Mouse (Mus musculus): ENCODE results near the gene Spag7. TPM values are rescaled to one million over a fixed set of nuclear protein-coding genes. Genes with fewer than 3 reads are reported as not detected.

Spag7 gene
- polyA plus RNA-seq, 1 experiment, result 36.6 TPM

DNA sequence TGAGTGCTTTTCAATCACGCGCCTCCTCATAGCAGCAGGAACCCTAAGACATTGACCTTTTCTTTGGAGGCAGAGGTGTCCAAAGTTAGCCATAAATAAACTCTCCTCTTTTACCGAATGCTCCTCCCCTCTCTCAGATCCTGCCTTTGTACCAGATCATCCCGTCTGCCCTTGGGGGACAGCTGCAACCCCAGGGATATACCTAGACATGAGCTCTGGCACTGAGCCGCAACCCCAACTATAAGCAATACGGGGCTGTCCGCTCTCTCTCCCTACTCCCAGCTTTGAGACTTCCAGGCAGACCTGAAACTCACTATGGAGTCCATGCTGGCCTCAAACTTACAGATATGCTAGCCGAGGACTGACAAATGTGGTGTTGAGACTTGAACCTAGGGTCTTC lies 2.5 kb downstream of the Spag7 start:
- Histone ChIP-seq H3K27me3 (ENCODE audit: control insufficient read depth, insufficient read depth, low read length) (no peaks in the 10 kb centered on the region), H3K4me3 (ENCODE audit: low read depth, low read length) (no peak overlapping the region), H3K27ac (ENCODE audit: insufficient read depth, low read depth, low read length) (no peak overlapping the region), H3K36me3 (ENCODE audit: control insufficient read depth, insufficient read depth, low read length) (peaks cover 40% of the 10 kb centered on the region), H3K4me1 (ENCODE audit: control insufficient read depth, insufficient read depth, insufficient read length, low read length) (peaks cover 4% of the 10 kb centered on the region; the same call in 1 of the 2 replicates)
- 96% methylated on average over 8 of the region's 8 CpGs for WGBS
- TF ChIP-seq CTCF (IDR thresholded peaks at IDR 0.05; ENCODE audit: extremely low read depth, insufficient read length, insufficient replicate concordance, low read depth, low read length), result no peak
- TF ChIP-seq POLR2A (IDR thresholded peaks at IDR 0.05; ENCODE audit: low read depth, low read length), result no peak

DNA sequence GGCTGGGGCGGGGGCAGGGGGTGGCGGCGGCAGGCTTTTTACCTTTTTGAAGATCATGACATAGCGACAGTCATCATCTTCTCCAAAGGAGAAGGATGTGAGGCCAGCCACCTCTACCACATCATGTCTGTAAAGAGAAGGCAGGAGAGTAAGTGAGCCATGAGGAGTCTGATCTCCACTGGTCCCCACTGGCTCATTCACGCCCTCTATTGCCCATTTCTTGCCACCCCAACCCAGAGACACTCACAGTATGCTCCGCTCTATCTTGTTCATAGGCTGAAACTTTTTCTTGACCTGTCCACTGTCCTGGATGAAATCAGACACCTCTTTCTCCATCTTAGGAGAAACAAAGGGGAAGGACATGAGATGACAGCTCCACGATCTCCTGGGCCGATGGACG lies 4.5 kb downstream of the Spag7 start:
- H3K27ac ChIP-seq (ENCODE audit: insufficient read depth, low read depth, low read length), result no peak overlapping the region
- TF ChIP-seq POLR2A (IDR thresholded peaks at IDR 0.05; ENCODE audit: low read depth, low read length), result no peak
- no peak for TF ChIP-seq CTCF (IDR thresholded peaks at IDR 0.05; ENCODE audit: extremely low read depth, insufficient read length, insufficient replicate concordance, low read depth, low read length)
- H3K4me3 ChIP-seq (ENCODE audit: low read depth, low read length), result no peak overlapping the region
- WGBS, result 96% methylated on average over 9 of the region's 9 CpGs
- H3K36me3 ChIP-seq (ENCODE audit: control insufficient read depth, insufficient read depth, low read length), result peaks cover 32% of the 10 kb centered on the region
- H3K4me1 ChIP-seq (ENCODE audit: control insufficient read depth, insufficient read depth, insufficient read length, low read length), result peaks cover 4% of the 10 kb centered on the region; the same call in 1 of the 2 replicates
- no peaks in the 10 kb centered on the region for H3K27me3 ChIP-seq (ENCODE audit: control insufficient read depth, insufficient read depth, low read length)

DNA sequence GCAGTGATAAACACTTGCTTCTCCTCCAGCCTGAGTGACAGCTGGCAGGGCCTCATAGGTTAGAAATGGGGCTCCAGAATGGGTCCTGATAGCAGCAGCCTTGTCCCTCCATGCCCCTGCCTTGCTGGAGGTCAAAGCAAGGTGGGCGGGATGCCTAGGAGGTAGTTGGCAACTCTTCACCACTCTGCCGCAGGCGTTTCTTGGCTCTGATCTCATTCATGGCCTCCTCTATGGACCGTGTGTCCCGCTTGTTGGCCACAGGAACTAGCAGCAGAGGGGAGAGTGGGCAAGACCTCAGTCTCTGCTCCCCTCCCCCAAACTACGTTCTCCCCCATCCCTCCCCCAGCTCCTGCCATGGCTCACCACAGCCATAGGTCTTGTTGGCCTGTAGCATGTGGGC lies 5.3 kb downstream of the Spag7 start:
- peaks cover 4% of the 10 kb centered on the region; the same call in 1 of the 2 replicates for H3K4me1 ChIP-seq (ENCODE audit: control insufficient read depth, insufficient read depth, insufficient read length, low read length)
- H3K4me3 ChIP-seq (ENCODE audit: low read depth, low read length), result no peak overlapping the region
- no peak overlapping the region for H3K27ac ChIP-seq (ENCODE audit: insufficient read depth, low read depth, low read length)
- TF ChIP-seq CTCF (IDR thresholded peaks at IDR 0.05; ENCODE audit: extremely low read depth, insufficient read length, insufficient replicate concordance, low read depth, low read length) (no peak), POLR2A (IDR thresholded peaks at IDR 0.05; ENCODE audit: low read depth, low read length) (no peak)
- no peaks in the 10 kb centered on the region for H3K27me3 ChIP-seq (ENCODE audit: control insufficient read depth, insufficient read depth, low read length)
- 90% methylated on average over 6 of the region's 6 CpGs for WGBS
- peaks cover 32% of the 10 kb centered on the region for H3K36me3 ChIP-seq (ENCODE audit: control insufficient read depth, insufficient read depth, low read length)

DNA sequence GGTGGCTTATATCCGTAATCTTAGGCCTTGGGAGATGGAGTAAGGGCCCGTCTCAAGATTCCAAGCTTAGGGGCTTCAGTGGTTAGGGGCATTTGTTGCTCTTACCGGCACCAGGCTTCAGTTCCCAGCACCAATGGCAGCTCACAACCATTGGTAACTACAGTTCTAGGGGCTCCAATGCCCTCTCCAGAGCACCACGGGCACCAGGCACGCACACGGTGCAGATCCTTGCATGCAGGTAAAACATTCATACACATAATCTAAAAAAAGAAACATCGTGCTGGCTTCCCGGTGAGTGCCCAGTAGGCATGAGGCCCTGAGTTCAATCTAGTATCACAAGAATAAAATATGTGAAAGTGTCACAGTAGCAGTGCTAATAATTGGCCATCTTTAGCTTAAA lies 6.1 kb downstream of the Spag7 start:
- no peak overlapping the region for H3K4me3 ChIP-seq (ENCODE audit: low read depth, low read length)
- peaks cover 4% of the 10 kb centered on the region; the same call in 1 of the 2 replicates for H3K4me1 ChIP-seq (ENCODE audit: control insufficient read depth, insufficient read depth, insufficient read length, low read length)
- no peak for TF ChIP-seq POLR2A (IDR thresholded peaks at IDR 0.05; ENCODE audit: low read depth, low read length)
- no peak for TF ChIP-seq CTCF (IDR thresholded peaks at IDR 0.05; ENCODE audit: extremely low read depth, insufficient read length, insufficient replicate concordance, low read depth, low read length)
- H3K27me3 ChIP-seq (ENCODE audit: control insufficient read depth, insufficient read depth, low read length), result no peaks in the 10 kb centered on the region
- peaks cover 32% of the 10 kb centered on the region for H3K36me3 ChIP-seq (ENCODE audit: control insufficient read depth, insufficient read depth, low read length)
- WGBS, result 93% methylated on average over 8 of the region's 8 CpGs
- no peak overlapping the region for H3K27ac ChIP-seq (ENCODE audit: insufficient read depth, low read depth, low read length)

DNA sequence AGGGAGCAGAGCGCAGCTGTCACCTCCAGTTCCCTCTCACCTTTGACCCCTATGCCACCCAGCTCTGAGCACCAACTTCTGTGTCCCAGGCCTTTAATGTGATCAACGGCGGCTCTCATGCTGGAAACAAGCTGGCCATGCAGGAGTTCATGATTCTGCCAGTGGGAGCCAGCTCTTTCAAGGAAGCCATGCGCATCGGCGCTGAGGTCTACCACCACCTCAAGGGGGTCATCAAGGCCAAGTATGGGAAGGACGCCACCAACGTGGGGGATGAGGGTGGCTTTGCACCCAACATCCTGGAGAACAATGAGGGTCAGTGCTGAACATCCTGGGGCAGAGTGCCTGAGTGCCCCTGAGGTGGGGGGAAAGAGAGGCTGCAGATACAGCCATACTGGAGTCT lies 8.6 kb downstream of the Spag7 start:
- Histone ChIP-seq H3K4me1 (ENCODE audit: control insufficient read depth, insufficient read depth, insufficient read length, low read length) (peaks cover 15% of the 10 kb centered on the region), H3K27ac (ENCODE audit: insufficient read depth, low read depth, low read length) (no peak overlapping the region), H3K27me3 (ENCODE audit: control insufficient read depth, insufficient read depth, low read length) (no peaks in the 10 kb centered on the region), H3K36me3 (ENCODE audit: control insufficient read depth, insufficient read depth, low read length) (peaks cover 32% of the 10 kb centered on the region), H3K4me3 (ENCODE audit: low read depth, low read length) (no peak overlapping the region)
- no peak for TF ChIP-seq CTCF (IDR thresholded peaks at IDR 0.05; ENCODE audit: extremely low read depth, insufficient read length, insufficient replicate concordance, low read depth, low read length)
- TF ChIP-seq POLR2A (IDR thresholded peaks at IDR 0.05; ENCODE audit: low read depth, low read length), result no peak
- WGBS, result 88% methylated on average over 8 of the region's 8 CpGs

DNA sequence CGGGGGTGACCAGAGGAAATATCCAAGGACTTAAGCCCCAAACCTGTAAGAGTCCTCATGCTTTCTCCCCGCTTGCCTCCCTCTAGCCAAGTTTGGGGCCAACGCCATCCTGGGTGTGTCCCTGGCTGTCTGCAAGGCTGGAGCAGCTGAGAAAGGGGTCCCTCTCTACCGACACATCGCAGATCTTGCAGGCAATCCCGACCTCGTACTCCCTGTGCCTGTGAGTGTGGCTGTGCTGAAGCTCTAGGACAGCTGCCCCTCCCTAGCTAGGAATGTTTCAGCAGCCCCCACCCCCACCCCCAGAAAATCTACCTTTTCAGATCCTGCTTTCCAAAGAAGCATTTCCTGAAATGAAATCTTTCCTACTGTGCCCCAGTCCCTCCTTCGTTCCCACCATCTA lies 10.3 kb downstream of the Spag7 start:
- Histone ChIP-seq H3K4me3 (ENCODE audit: low read depth, low read length) (no peak overlapping the region), H3K36me3 (ENCODE audit: control insufficient read depth, insufficient read depth, low read length) (peaks cover 17% of the 10 kb centered on the region), H3K4me1 (ENCODE audit: control insufficient read depth, insufficient read depth, insufficient read length, low read length) (peaks cover 15% of the 10 kb centered on the region), H3K27me3 (ENCODE audit: control insufficient read depth, insufficient read depth, low read length) (no peaks in the 10 kb centered on the region), H3K27ac (ENCODE audit: insufficient read depth, low read depth, low read length) (no peak overlapping the region)
- no peak for TF ChIP-seq CTCF (IDR thresholded peaks at IDR 0.05; ENCODE audit: extremely low read depth, insufficient read length, insufficient replicate concordance, low read depth, low read length)
- no peak for TF ChIP-seq POLR2A (IDR thresholded peaks at IDR 0.05; ENCODE audit: low read depth, low read length)
- 76% methylated on average over 8 of the region's 8 CpGs for WGBS

DNA sequence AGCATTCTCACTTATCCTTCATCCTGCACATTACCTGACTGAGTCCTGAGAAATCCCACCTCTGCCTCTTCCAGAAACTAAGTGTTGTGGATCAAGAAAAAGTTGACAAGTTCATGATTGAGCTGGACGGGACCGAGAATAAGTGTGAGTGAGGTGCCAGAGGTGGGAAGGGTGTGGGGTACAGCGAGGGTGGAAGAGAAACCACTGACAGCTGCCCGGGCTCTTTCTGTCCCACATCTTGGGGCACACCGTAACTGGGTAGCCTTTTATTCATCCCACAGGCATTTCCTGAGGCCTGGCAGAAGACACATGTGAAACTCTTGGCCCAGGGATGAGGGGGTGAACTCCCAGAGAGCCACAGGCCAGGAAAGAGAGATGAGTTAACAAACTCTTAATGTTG lies 10.7 kb downstream of the Spag7 start:
- H3K27ac ChIP-seq (ENCODE audit: insufficient read depth, low read depth, low read length), result no peak overlapping the region
- TF ChIP-seq CTCF (IDR thresholded peaks at IDR 0.05; ENCODE audit: extremely low read depth, insufficient read length, insufficient replicate concordance, low read depth, low read length), result no peak
- TF ChIP-seq POLR2A (IDR thresholded peaks at IDR 0.05; ENCODE audit: low read depth, low read length), result no peak
- 89% methylated on average over 5 of the region's 5 CpGs for WGBS
- H3K36me3 ChIP-seq (ENCODE audit: control insufficient read depth, insufficient read depth, low read length), result peaks cover 14% of the 10 kb centered on the region
- no peak overlapping the region for H3K4me3 ChIP-seq (ENCODE audit: low read depth, low read length)
- H3K27me3 ChIP-seq (ENCODE audit: control insufficient read depth, insufficient read depth, low read length), result no peaks in the 10 kb centered on the region
- H3K4me1 ChIP-seq (ENCODE audit: control insufficient read depth, insufficient read depth, insufficient read length, low read length), result peaks cover 15% of the 10 kb centered on the region
